Mouse (Mus musculus) MEL (cell line): Measurements from ENCODE around the gene Atp6v1a. TPM values are rescaled to one million over a fixed set of nuclear protein-coding genes. Genes with fewer than 3 reads are reported as not detected.

ENCODE experiments used
- DNase-seq: peaks from one replicate; pipeline ENCODE4 v3.0.0; 2011; ENCODE audit warnings: low read depth, low spot score
- H3K27ac ChIP-seq: 2 replicates; pipeline ENCODE4 v1.5.1; 2012; ENCODE audit warnings: low read depth, mild to moderate bottlenecking, control low read depth, low read length, moderate library complexity; ENCODE audit not compliant: control insufficient read depth
- H3K27me3 ChIP-seq, 2 experiments: fragments of 150-350 bp in 1 of 2; sonication (generic) in 1 of 2; 2 replicates each; pipeline ENCODE4 v1.6.1; 2012; ENCODE audit warnings: low read length in 2 of 2, mild to moderate bottlenecking in 2 of 2, improper control_type of control experiment in 1 of 2, moderate library complexity in 1 of 2; ENCODE audit not compliant: insufficient read depth in 2 of 2, control insufficient read depth in 1 of 2
- H3K36me3 ChIP-seq, 2 experiments: 2 replicates each; pipeline ENCODE4 v1.6.1; 2012 to 2014; ENCODE audit warnings: low read length in 2 of 2, improper control_type of control experiment in 1 of 2, inconsistent platforms in 1 of 2, mild to moderate bottlenecking in 1 of 2; ENCODE audit not compliant: insufficient read depth in 2 of 2, control insufficient read depth in 1 of 2
- H3K4me1 ChIP-seq, 2 experiments: fragments of 150-350 bp in 1 of 2; sonication (generic) in 1 of 2; 2 replicates each; pipeline ENCODE4 v1.6.1; 2012; ENCODE audit warnings: low read length in 2 of 2, improper control_type of control experiment in 1 of 2, mild to moderate bottlenecking in 1 of 2; ENCODE audit not compliant: insufficient read depth in 2 of 2, control insufficient read depth in 1 of 2
- H3K4me3 ChIP-seq, 2 experiments: fragments of 150-350 bp in 1 of 2; sonication (generic) in 1 of 2; 2 replicates each; pipeline ENCODE4 v1.5.1; 2012; ENCODE audit warnings: low read depth in 2 of 2, low read length in 2 of 2, mild to moderate bottlenecking in 2 of 2, moderate library complexity in 2 of 2, control low read depth in 1 of 2, improper control_type of control experiment in 1 of 2; ENCODE audit not compliant: control insufficient read depth in 1 of 2, insufficient read depth in 1 of 2
- H3K79me2 ChIP-seq: 2 replicates; pipeline ENCODE4 v1.6.1; 2012; ENCODE audit warnings: mild to moderate bottlenecking, low read length, moderate library complexity; ENCODE audit not compliant: control insufficient read depth, poor library complexity, insufficient read depth
- H3K9ac ChIP-seq: 2 replicates; pipeline ENCODE4 v1.6.1; 2012; ENCODE audit warnings: low read depth, mild to moderate bottlenecking, control low read depth, low read length, moderate library complexity; ENCODE audit not compliant: control insufficient read depth, poor library complexity, severe bottlenecking
- H3K9me3 ChIP-seq: fragments of 150-350 bp; sonication (generic); replicated peaks from 2 replicates; pipeline ENCODE4 v1.6.1; 2012; ENCODE audit warnings: mild to moderate bottlenecking, low read length, improper control_type of control experiment, moderate library complexity; ENCODE audit not compliant: insufficient read depth
- CHD1 ChIP-seq: IDR thresholded peaks from 2 replicates; pipeline ENCODE4 v1.6.1; 2012; ENCODE audit warnings: low read depth, mild to moderate bottlenecking, inconsistent platforms, low read length, improper control_type of control experiment
- CTCF ChIP-seq, 3 experiments: IDR thresholded peaks in 2 of 3; conservative IDR thresholded peaks in 1 of 3; 2 replicates each; pipeline ENCODE4 v1.5.1; 2011 to 2012; ENCODE audit warnings: low read length in 3 of 3, low read depth in 2 of 3, mild to moderate bottlenecking in 2 of 3, improper control_type of control experiment in 1 of 3, inconsistent platforms in 1 of 3, mixed read lengths in 1 of 3, moderate library complexity in 1 of 3; ENCODE audit not compliant: control insufficient read depth in 1 of 3, insufficient read depth in 1 of 3, poor library complexity in 1 of 3, severe bottlenecking in 1 of 3
- E2F4 ChIP-seq: IDR thresholded peaks from 2 replicates; pipeline ENCODE4 v1.6.1; 2011; ENCODE audit warnings: low read depth, low read length, improper control_type of control experiment, borderline replicate concordance
- ETS1 ChIP-seq: IDR thresholded peaks from 2 replicates; pipeline ENCODE4 v1.6.1; 2012; ENCODE audit warnings: low read depth, mild to moderate bottlenecking, inconsistent platforms, low read length, improper control_type of control experiment, moderate library complexity
- JUND ChIP-seq: IDR thresholded peaks from 2 replicates; pipeline ENCODE4 v1.6.1; 2011; ENCODE audit warnings: low read depth, mild to moderate bottlenecking, improper control_type of control experiment, low read length
- KAT2A ChIP-seq: conservative IDR thresholded peaks from 2 replicates; pipeline ENCODE4 v1.6.1; 2012; ENCODE audit warnings: low read depth, low read length, improper control_type of control experiment, inconsistent platforms
- MAZ ChIP-seq: IDR thresholded peaks from 2 replicates; pipeline ENCODE4 v1.6.1; 2012; ENCODE audit warnings: low read depth, mild to moderate bottlenecking, inconsistent platforms, low read length, improper control_type of control experiment
- MEF2A ChIP-seq: IDR thresholded peaks from 2 replicates; pipeline ENCODE4 v1.6.1; 2014; ENCODE audit warnings: low read depth, mild to moderate bottlenecking, inconsistent platforms, low read length, improper control_type of control experiment; ENCODE audit not compliant: poor library complexity, insufficient replicate concordance, severe bottlenecking; ENCODE audit errors: extremely low read depth
- RAD21 ChIP-seq: IDR thresholded peaks from 2 replicates; pipeline ENCODE4 v1.6.1; 2011; ENCODE audit warnings: mild to moderate bottlenecking, low read depth, low read length, improper control_type of control experiment
- RCOR1 ChIP-seq: IDR thresholded peaks from 2 replicates; pipeline ENCODE4 v1.6.1; 2012; ENCODE audit warnings: low read depth, mild to moderate bottlenecking, inconsistent platforms, low read length, improper control_type of control experiment
- SMC3 ChIP-seq: IDR thresholded peaks from 2 replicates; pipeline ENCODE4 v1.6.1; 2011; ENCODE audit warnings: low read depth, low read length, improper control_type of control experiment
- TAL1 ChIP-seq: IDR thresholded peaks from 2 replicates; pipeline ENCODE4 v1.6.1; 2012; ENCODE audit warnings: mild to moderate bottlenecking, inconsistent platforms, low read length, moderate library complexity, mixed read lengths
- TBP ChIP-seq: IDR thresholded peaks from 2 replicates; pipeline ENCODE4 v1.8.0; 2011; ENCODE audit warnings: low read depth, low read length, improper control_type of control experiment
- TCF12 ChIP-seq: IDR thresholded peaks from 2 replicates; pipeline ENCODE4 v1.6.1; 2014; ENCODE audit warnings: low read depth, mild to moderate bottlenecking, inconsistent platforms, low read length, improper control_type of control experiment, moderate library complexity
- USF1 ChIP-seq: IDR thresholded peaks from 2 replicates; pipeline ENCODE4 v1.6.1; 2014; ENCODE audit warnings: low read depth, mild to moderate bottlenecking, inconsistent platforms, low read length, improper control_type of control experiment, moderate library complexity
- ZC3H11A ChIP-seq: IDR thresholded peaks from 2 replicates; pipeline ENCODE4 v1.6.1; 2012; ENCODE audit warnings: low read depth, mild to moderate bottlenecking, inconsistent platforms, low read length, improper control_type of control experiment
- polyA plus RNA-seq, 2 experiments: library from polyadenylated mRNA; stranded (reverse) in 1 of 2; unstranded in 1 of 2; fragments of >175 nt in 1 of 2; fragments of >200 nt in 1 of 2; gene quantifications; 2 replicates each; pipeline versions ENCODE4 v1.2.1 to v1.2.4; 2012; ENCODE audit warnings: low replicate concordance in 2 of 2, low read depth in 1 of 2; ENCODE audit not compliant: insufficient read length in 2 of 2, insufficient read depth in 1 of 2, missing spikeins in 1 of 2
- total RNA-seq: library from RNA; depleted of rRNA; stranded (reverse); fragments of 300-350 nt; gene quantifications from 2 replicates; pipeline ENCODE4 v1.2.3, GENCODE M21; 2012

Gene Atp6v1a
- total and polyA plus RNA-seq, 3 experiments, result 34.9 to 38.5 TPM; not detected in 1

DNA sequence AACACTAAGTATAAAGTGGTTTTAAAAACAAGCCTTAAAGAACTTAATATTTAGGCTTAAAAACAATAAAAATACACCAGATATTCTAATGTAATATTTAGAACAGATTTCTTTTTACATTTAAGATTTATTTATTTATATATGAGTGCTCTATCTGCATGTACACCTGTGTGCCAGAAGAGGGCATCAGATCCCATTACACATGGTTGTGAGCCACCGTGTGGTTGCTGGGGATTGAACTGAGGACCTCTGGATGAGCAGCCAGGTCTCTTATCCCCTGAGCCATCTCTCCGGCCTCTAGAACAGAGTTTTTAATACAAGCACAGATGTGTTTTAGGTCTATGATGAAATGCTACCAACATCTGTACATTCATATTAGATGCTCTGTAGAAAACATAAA is 36.6 kb downstream of the Atp6v1a start:
- no peak overlapping the region for H3K4me3 ChIP-seq

GRCm38 (mm10) chr16:44101181-44101710 is 38.3 kb downstream of the Atp6v1a start:
- H3K4me3 ChIP-seq, result no peak overlapping the region
- no peak overlapping the region for H3K9ac ChIP-seq
- peaks cover 0 to 22% of the 10 kb centered on the region in 2 experiments; a peak in 2 of 4 replicates for H3K36me3 ChIP-seq
- TF ChIP-seq CTCF (IDR thresholded peaks at IDR 0.05 in 2 of 3, conservative IDR thresholded peaks at IDR 0.05 in 1 of 3; ENCODE audit: control insufficient read depth in 1 of 3, insufficient read depth in 1 of 3, low read depth in 2 of 3, low read length in 3 of 3, poor library complexity in 1 of 3, severe bottlenecking in 1 of 3), result no peak
- TF ChIP-seq, all 39 proteins: peak for 0
- DNase-seq, result no peak
- no peaks in the 10 kb centered on the region for H3K79me2 ChIP-seq
- H3K4me1 ChIP-seq, result no peaks in the 10 kb centered on the region
- no peak overlapping the region for H3K27ac ChIP-seq
- no peaks in the 10 kb centered on the region for H3K9me3 ChIP-seq
- no peaks in the 10 kb centered on the region for H3K27me3 ChIP-seq

More for the DNA sequence above, 36.6 kb downstream of the Atp6v1a start:
- Histone ChIP-seq H3K27me3 (no peaks in the 10 kb centered on the region), H3K79me2 (no peaks in the 10 kb centered on the region), H3K9ac (no peak overlapping the region), H3K4me1 (no peaks in the 10 kb centered on the region), H3K9me3 (no peaks in the 10 kb centered on the region), H3K27ac (no peak overlapping the region), H3K36me3 (peaks cover 0 to 16% of the 10 kb centered on the region in 2 experiments; a peak in 2 of 4 replicates)
- peak in 2 of 3 experiments; percentile 19 to 39; a peak in 3 of 6 replicates for TF ChIP-seq CTCF (IDR thresholded peaks at IDR 0.05 in 2 of 3, conservative IDR thresholded peaks at IDR 0.05 in 1 of 3; ENCODE audit: control insufficient read depth in 1 of 3, insufficient read depth in 1 of 3, low read depth in 2 of 3, low read length in 3 of 3, poor library complexity in 1 of 3, severe bottlenecking in 1 of 3)
- no peak for TF ChIP-seq TAL1
- no peak for TF ChIP-seq RCOR1
- no peak for TF ChIP-seq USF1
- no peak for TF ChIP-seq MAZ
- TF ChIP-seq ZC3H11A, result no peak
- no peak for TF ChIP-seq TCF12
- no peak for TF ChIP-seq TBP
- TF ChIP-seq CHD1, result no peak
- no peak for TF ChIP-seq E2F4
- TF ChIP-seq RAD21, result peak; percentile 6
- TF ChIP-seq JUND, result no peak
- no peak for TF ChIP-seq ETS1
- TF ChIP-seq MEF2A, result no peak
- TF ChIP-seq KAT2A, result no peak
- TF ChIP-seq SMC3, result 0 out of 2 replicates have a peak, but pooled peaks have one; percentile 24
- peak; percentile 23 for DNase-seq
